Comparison of ENCODE assay signal across 17 mouse cellular contexts in genomic region chr9:76489737-76490136, GRCm38 (mm10).
DNase-seq lines count a peak whose midpoint lies in the region; ATAC-seq lines count a peak whose summit lies in the region.
"Had no signal": no experiment of that assay in that cellular context is flagged by ENCODE, and none has a peak within 500 bp of the region (broad histone marks: within the 10 kb centered on the region; RNA-seq: fewer than 3 reads in every experiment).

No protein-coding gene starts in this region.

- H3K4me2 ChIP-seq in intestine, embryonic 16.5 days (ENCODE audit: low read depth, low read length), result no peak overlapping the region
- H3K4me2 ChIP-seq in midbrain, embryonic 14.5 days (ENCODE audit: low read length), result no peak overlapping the region
- H3K4me2 ChIP-seq: embryonic facial prominence, embryonic 12.5 days; forebrain, embryonic 15.5 days had no signal

- H3K4me3 ChIP-seq in intestine, embryonic 16.5 days (ENCODE audit: low read length), result no peak overlapping the region
- H3K4me3 ChIP-seq in midbrain, embryonic 14.5 days (replicated peaks; ENCODE audit: low read depth, low read length), result no peak overlapping the region
- H3K4me3 ChIP-seq: embryonic facial prominence, embryonic 10.5 days; embryonic facial prominence, embryonic 12.5 days; forebrain, embryonic 15.5 days had no signal

- no peaks in the 10 kb centered on the region for H3K27me3 ChIP-seq in intestine, embryonic 16.5 days (replicated peaks; ENCODE audit: control insufficient read depth, insufficient read depth, low read length)
- no peaks in the 10 kb centered on the region for H3K27me3 ChIP-seq in midbrain, embryonic 14.5 days (ENCODE audit: control insufficient read depth, insufficient read depth, low read length)
- H3K27me3 ChIP-seq: embryonic facial prominence, embryonic 12.5 days; forebrain, embryonic 15.5 days had no signal

- H3K36me3 ChIP-seq in intestine, embryonic 16.5 days (ENCODE audit: control insufficient read depth, insufficient read depth, low read length), result 0 out of 2 replicates have a peak, but pooled peaks cover 5% of the 10 kb centered on the region
- no peaks in the 10 kb centered on the region for H3K36me3 ChIP-seq in midbrain, embryonic 14.5 days (ENCODE audit: control insufficient read depth, insufficient read depth, low read length)
- H3K36me3 ChIP-seq: embryonic facial prominence, embryonic 10.5 days; embryonic facial prominence, embryonic 12.5 days; forebrain, embryonic 15.5 days had no signal

- H3K9ac ChIP-seq in intestine, embryonic 16.5 days (ENCODE audit: low read depth, low read length), result no peak overlapping the region
- H3K9ac ChIP-seq in midbrain, embryonic 14.5 days (replicated peaks; ENCODE audit: low read length), result no peak overlapping the region
- H3K9ac ChIP-seq: embryonic facial prominence, embryonic 12.5 days; forebrain, embryonic 15.5 days; forebrain, postnatal 0 days had no signal

- H3K4me1 ChIP-seq in intestine, embryonic 16.5 days (ENCODE audit: control insufficient read depth, insufficient read depth, low read length), result no peaks in the 10 kb centered on the region
- no peaks in the 10 kb centered on the region for H3K4me1 ChIP-seq in midbrain, embryonic 14.5 days (ENCODE audit: control insufficient read depth, insufficient read depth, low read length)
- H3K4me1 ChIP-seq: embryonic facial prominence, embryonic 10.5 days; embryonic facial prominence, embryonic 12.5 days; forebrain, embryonic 15.5 days had no signal

- WGBS in intestine, embryonic 16.5 days, result 69% methylated on average over 3 of the region's 3 CpGs
- 35% methylated on average over 3 of the region's 3 CpGs for WGBS in large intestine, adult 2 months
- WGBS in midbrain, embryonic 14.5 days, result 95% methylated on average over 3 of the region's 3 CpGs

- peak; percentile 62 for ATAC-seq in intestine, embryonic 16.5 days
- no peak for ATAC-seq in midbrain, embryonic 14.5 days (ENCODE audit: low FRiP score, low TSS enrichment)
- ATAC-seq: forebrain, embryonic 15.5 days; forebrain, postnatal 0 days had no signal

- no peak overlapping the region for H3K27ac ChIP-seq in intestine, embryonic 16.5 days (ENCODE audit: low read length)
- no peak overlapping the region for H3K27ac ChIP-seq in midbrain, embryonic 14.5 days (replicated peaks; ENCODE audit: low read depth, low read length)
- H3K27ac ChIP-seq: embryonic facial prominence, embryonic 10.5 days; embryonic facial prominence, embryonic 12.5 days; forebrain, embryonic 15.5 days had no signal

- DNase-seq in large intestine, adult 2 months (ENCODE audit: low read depth, low spot score), result peak; percentile 85
- DNase-seq in midbrain, embryonic 14.5 days, result no peak
- no peak for DNase-seq in cerebellum, postnatal 14 days
- no peak for DNase-seq in thymus, postnatal 0 days (ENCODE audit: low spot score)
- DNase-seq: adrenal gland, adult 2 months; adrenal gland, postnatal 10 days; adrenal gland, postnatal 25 days; cerebellum, adult 11 months; cerebellum, adult 18-20 months; cerebellum, adult 8-10 months; cerebellum, adult 9-11 months; cerebellum, postnatal 25 days; forebrain, postnatal 0 days had no signal

- no peaks in the 10 kb centered on the region for H3K9me3 ChIP-seq in intestine, embryonic 16.5 days (ENCODE audit: control insufficient read depth, low read length)
- no peaks in the 10 kb centered on the region for H3K9me3 ChIP-seq in midbrain, embryonic 14.5 days (ENCODE audit: control insufficient read depth, low read length)
- H3K9me3 ChIP-seq: embryonic facial prominence, embryonic 10.5 days; embryonic facial prominence, embryonic 12.5 days; forebrain, embryonic 15.5 days had no signal
